Mouse (Mus musculus): ENCODE data around the gene Pi4k2a.
"Not testable (repeated sequence)": the region's sequence is repeated elsewhere in the genome, so short reads cannot be mapped to it uniquely, and the experiment has no call there.

Gene Pi4k2a

DNA sequence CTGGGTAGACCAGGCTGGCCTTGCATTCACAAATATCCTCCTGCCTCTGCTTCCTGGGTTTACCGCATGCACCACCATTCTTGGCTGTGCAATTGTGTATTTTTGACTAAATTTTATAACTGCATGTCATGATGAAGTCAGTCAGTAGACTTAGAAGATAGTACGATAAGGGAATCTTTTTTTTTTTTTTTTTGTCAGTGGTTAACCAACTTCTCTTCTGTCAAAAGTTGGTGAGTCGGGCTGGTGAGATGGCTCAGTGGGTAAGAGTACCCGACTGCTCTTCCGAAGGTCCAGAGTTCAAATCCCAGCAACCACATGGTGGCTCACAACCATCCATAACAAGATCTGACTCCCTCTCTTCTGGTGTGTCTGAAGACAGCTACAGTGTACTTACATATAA lies 8.7 kb upstream of the Pi4k2a start:
- DNase-seq, result not testable (repeated sequence)

DNA sequence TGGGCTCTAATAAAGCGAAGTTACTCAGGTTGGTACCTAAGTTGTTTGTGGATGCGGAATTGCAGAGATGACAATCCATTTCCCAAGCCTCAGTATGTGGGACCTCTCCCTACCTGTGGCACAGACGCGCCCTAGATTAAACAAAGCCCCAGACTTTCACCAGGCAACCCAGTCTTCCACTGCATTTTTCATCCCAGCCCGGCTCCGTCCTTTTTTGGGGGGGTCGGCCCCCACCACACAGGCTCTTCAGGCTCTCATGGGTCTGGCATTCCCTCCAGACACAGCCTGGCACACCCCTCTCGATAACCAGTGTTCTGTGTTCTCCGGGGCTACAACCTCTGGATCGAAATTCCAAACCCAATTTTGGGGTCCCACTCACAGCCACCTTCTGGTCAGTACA lies 4.6 kb upstream of the Pi4k2a start:
- no peak for DNase-seq

DNA sequence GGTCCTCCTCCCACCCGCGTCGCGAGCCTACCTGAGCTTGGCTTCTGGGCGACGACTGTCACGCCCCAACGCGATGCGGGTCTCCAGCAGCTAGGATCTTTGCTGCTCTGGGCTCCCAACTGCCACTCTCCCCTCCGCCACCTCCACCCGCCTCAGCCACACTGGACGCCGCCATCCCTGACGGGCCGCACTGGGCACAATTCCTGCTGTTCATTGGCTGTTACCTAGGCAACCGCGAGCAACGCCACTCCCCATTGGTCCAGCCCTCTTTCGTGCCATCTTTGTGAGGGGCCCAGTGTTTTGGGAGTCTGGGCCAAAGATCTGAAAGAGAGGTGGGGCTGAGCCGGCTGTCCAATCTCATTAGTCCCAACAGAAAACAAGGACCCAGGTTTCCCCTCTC lies 4.1 kb upstream of the Pi4k2a start, which contains the start of gene Morn4:
Gene Morn4, minus strand, starts transcription at position 192 of the 400 bp plus-strand sequence.
- DNase-seq, result peak; percentile 62

DNA sequence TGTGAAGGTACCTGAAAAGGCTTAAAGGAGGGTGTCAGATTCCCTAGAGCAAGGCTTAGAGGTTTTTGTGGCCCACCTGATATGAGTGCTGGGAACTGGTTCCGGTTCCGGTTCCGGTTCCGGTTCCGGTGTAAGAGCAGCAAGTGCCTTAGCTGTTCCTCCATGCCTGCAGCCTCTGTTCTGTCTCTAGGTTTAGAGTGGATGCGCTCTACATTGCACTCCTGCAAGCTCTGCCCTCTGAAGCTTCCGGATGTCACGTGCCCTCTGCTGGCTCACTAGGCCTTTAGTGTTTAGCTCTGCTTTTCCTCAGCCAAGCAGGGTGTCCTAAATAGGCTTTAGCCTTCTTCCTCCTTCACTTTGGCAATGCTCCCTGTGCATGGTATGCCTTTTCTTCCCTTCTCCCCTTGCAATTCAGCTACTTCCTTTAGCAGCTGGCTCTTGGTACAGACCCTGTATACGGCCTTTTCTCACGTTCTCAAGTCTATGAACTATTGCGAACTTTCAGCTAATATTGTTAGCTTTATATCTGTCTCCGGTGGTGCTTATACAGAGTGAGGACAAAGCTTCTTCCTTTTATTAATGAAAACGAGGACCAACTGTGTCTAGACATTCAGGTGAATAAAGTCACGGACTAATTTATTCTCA lies 1.0 kb upstream of the Pi4k2a start:
- peak; percentile 81 for DNase-seq

DNA sequence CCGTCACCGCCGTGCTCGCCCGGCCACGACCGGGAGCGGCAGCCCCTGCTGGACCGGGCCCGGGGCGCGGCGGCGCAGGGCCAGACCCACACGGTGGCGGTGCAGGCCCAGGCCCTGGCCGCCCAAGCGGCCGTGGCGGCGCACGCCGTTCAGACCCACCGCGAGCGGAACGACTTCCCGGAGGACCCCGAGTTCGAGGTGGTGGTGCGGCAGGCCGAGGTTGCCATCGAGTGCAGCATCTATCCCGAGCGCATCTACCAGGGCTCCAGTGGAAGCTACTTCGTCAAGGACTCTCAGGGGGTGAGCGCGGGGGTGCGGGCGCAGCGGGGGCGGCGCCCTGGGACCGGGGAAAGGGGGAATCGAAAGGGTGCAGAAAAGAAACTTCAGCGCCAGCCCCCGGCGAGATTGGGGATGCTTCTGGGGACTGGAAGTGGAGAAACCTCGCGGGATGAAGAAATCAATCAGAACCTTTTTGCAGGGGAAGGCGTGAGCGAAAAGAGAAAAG lies 419 bp downstream of the Pi4k2a start:
- DNase-seq, result peak; percentile 67

DNA sequence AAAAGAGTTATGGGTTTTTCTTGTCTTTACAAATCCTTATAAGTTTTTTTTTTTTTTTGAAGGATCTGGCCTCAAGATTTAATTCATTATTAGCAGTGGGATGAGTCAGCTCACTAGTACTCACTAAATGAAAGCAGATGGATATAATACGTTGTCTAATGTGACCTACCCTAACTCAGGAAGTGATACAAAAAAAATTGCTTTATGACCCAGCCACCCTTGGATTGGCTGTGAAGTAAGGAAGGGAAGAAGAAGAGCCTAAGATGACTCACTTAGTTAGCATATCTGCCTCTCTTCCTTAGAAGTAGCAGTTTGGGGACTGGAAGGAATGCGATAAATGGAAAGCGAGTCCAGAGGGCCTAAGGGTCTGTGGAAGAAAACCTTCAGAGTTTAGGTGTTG lies 9.1 kb downstream of the Pi4k2a start:
- no peak for DNase-seq

DNA sequence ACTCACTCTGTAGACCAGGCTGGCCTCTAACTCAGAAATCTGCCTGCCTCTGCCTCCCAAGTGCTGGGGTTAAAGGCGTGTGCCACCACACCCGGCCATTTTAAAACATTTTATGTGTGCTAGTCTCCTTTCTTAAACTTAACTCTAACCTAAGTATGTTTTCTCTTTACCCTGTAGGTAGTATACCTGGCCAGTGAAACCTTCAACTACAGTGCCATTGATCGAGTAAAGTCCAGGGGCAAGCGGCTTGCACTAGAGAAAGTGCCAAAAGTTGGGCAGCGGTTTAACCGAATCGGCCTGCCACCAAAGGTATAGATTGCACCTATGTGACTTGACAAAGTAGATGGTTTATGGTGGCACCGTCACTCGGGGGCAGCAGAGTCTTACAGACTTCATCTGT lies 14.4 kb downstream of the Pi4k2a start:
- no peak for DNase-seq

DNA sequence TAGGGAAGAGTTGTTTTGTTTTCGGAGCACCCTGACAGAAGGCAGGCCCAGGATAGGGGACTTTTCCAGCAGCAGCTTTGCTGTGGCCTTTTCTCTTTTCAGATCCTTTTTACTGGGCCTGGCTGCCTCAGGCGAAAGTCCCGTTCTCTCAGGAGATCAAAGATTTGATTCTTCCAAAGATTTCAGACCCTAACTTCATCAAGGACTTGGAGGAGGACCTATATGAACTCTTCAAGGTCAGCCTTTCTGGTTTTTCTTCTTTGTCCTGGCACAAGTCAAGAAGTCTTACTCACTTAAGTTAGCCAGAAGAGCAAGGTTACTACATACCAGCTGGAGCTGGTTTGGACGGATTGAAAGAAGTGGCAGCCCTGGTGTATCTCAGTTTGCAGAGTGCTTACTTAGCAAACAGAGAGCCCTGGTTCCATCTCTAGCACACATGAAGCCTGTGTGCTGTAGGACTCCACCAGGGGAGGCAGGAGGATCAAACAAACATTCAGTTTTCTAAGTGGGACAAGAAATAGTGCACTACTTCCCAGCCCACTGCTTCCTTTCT lies 25.6 kb downstream of the Pi4k2a start:
- DNase-seq, result no peak

DNA sequence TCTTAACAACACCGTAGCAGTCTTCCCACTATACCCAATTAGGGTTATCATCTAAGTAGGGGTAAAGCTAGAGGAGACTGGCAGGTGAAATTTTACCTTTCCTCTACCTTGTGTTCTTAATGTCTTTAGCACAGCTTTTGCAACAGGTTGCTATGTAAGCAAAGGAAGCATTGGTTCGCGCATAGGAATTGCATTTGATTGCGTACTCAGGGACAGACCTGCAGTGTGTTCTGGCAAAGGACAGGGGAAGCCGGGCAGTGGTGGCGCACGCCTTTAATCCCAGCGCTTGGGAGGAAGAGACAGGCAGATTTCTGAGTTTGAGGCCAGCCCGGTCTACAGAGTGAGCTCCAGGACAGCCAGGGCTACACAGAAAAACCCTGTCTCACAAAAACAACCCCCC lies 27.9 kb downstream of the Pi4k2a start:
- no peak for DNase-seq

DNA sequence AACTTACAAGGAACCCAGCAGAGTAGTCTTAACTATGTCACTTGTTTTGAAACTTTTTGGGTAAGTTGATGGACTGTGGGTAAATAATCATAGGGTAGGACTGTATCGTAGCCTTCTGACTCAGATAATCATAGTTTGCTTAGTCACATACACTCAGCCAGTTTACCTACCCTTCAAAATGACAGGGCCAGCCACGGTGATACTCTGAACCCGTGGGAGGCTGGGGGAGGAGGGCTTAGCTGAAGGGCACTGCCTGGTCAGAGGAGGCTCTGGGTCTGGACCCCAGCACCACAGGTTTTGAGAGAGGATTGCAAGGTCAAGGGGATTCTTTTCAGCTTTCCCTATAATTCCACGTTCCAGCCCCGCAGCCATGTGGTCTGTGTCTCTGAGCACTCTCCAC lies 28.3 kb downstream of the Pi4k2a start:
- DNase-seq, result no peak

DNA sequence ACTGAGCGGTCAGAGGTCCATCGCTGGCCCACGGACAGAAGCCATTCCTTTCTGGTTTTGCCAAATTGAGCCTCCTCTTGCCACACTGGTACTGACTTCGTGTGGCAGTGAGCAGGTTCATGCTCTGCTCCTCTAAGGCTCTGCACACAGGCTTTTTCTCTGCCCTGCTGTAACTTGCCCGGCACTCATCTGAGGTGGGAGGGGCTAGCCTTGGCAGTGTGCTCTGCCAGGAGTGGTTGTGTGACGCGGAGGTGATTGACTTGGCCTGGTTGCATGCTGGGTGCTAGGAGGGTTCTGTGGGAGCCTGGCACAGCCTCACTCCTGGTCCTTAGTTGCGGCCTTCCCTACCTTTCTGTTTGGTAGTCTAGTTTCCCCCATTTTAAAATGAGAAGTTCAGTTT lies 30.2 kb downstream of the Pi4k2a start:
- no peak for DNase-seq

DNA sequence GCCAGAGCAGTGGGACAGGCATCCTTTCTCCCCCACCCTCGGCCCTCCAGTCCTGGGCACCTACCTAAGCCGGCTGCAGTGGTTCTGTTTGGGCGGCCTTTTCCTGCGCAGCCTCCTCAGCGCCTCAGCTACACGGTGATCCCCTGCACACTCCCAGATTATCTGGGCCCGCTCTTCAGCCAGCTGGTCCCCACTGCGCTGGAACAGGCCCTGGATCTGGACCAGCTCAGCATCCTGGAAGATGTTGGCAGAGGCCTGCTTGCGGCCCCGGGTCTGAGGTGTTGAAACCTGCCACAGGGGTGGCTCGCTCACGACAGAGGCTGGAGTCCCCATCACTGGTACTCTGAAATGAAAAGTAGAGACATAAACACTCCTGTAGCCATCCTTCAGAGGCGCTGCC lies 34.4 kb downstream of the Pi4k2a start:
- DNase-seq, result no peak

DNA sequence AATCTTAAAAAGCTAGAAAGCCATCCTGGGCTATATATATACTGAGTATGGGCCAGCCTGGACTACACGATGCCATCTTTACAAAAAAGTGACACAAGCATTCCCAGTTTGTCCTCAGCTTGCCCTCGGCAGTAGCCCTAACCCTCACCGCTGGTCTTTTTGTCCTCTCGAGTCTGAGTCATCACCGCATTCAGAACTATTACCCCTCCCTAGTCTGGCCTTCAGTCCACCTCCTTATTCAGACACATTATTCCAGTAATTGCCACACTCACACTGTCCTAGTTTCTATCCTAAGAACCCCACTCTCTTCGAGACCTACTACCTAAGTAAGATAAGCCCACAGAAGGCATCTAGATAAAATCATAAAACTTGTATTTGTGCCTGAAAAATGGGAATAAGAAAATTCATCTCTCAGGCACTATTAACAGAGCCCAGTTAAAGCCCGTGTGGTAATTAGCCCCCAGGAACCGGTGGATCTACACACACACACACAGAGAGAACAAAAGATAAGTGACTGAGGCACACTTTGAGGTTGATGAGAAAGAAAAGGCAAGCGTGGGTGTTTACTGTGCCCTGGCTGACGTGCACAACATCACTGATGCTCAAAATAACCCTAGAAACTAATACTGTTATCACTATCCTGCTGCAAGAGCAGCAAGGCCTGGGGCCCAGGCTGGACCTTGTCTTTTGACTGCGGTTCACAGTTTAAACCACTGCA lies 35.4 kb downstream of the Pi4k2a start:
- DNase-seq, result no peak

DNA sequence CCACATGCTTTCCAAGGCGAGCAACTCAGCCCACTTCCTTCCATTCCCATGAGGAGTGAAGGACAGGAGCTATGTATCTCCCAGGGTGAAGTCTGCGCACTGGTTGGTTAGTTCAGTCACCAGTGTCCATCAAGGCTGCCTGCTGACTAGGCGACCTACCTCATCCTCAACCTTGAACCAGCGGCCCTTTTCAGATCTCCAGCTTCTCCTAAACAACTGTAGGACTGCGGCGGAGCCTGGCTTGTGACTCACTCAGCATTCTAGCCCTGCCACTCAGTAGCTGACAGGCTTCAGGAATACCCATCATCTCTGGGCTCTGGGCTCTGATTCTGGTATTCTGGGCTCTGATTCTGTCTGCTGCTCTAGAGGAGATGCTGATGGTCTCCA lies 35.9 kb downstream of the Pi4k2a start:
- no peak for DNase-seq

DNA sequence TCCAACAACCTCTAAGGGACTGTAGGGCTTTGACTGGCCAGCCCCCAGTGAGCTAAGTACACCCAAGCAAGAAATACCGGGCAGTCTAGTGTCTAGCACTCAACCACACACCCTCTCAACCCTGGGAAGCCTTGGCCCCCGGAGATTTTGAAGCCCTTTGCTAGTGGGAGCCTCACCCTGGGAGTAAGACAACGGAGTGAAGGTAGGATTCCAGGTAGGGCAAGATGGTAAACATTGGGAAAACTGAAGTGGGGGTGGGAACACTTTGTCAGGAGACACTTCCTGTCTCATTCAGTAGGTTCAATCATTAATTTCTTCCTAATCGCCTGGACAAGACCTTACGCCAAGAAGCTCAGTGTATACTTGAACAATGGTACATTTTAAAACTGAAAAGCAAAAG lies 36.8 kb downstream of the Pi4k2a start:
- DNase-seq, result no peak

DNA sequence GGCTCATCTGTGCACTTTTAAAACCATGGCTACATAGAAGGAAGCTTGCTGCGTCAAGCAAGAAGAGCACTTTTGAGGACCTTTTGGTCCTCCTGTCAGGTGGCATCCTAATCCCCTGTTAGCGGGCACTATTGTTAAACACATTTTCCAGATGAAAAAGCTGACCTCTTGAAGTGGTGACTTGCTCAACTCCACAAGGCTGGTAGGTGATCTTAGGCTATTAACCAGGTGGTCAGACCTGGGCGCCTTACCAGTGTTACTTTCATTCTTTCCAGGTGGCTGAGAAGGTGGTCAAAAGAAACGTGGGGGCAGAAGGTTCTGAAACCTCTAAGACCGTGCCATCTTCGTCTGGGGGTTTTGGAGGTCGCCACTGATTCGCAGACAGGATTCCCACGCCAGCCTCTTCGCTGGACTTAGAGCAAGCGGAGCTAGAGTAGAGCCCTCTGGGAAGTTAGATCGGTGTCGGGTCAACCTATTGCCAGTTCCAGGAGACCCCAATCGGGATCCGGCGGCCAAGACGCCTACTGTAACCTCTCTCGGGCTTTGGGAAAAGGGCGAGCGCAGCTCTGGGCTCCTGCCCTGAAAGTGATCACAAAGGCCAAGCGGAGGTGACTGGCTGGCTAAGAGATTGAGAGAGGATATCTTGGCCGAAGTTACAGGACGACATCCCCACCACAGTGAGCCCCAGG lies 37.9 kb downstream of the Pi4k2a start:
- no peak for DNase-seq

DNA sequence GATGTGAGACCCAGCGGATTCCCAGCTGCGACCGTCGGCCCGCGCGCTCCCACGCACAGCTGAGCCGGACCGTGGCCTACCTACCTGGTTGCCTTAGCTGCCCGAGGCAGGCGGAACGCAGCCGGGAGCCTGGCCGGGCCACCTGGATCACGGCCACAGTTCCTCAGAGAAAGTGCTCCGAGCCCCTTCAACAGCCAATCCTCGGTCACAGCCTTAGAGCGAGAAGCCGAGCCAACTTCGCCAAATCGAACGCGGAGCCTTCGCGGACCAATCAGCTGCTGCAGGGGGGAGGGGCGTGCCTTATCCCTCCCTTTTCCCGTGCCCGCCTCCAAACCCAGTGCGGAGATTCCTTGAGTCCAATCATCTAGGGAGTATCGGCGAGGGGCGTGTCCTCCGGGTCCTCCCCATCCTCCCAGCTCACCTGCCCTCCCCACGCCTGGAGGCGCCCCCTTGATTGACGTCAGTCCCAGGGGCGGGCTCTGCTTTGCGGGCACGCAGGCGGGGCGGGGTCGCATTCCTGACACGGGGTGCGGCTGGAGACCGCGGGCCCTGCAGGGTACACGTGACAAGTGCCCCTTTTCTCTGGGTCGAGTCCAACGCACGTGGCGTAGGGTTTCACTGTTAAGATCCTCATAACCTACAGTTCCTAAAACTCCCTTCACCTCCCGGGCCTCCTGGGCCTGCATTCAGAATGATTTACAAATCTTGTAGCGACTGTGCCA lies 38.7 kb downstream of the Pi4k2a start, which contains the start of gene Avpi1:
Gene Avpi1, minus strand, starts transcription at position 273 of the 722 bp plus-strand sequence.
- DNase-seq, result peak; percentile 96

DNA sequence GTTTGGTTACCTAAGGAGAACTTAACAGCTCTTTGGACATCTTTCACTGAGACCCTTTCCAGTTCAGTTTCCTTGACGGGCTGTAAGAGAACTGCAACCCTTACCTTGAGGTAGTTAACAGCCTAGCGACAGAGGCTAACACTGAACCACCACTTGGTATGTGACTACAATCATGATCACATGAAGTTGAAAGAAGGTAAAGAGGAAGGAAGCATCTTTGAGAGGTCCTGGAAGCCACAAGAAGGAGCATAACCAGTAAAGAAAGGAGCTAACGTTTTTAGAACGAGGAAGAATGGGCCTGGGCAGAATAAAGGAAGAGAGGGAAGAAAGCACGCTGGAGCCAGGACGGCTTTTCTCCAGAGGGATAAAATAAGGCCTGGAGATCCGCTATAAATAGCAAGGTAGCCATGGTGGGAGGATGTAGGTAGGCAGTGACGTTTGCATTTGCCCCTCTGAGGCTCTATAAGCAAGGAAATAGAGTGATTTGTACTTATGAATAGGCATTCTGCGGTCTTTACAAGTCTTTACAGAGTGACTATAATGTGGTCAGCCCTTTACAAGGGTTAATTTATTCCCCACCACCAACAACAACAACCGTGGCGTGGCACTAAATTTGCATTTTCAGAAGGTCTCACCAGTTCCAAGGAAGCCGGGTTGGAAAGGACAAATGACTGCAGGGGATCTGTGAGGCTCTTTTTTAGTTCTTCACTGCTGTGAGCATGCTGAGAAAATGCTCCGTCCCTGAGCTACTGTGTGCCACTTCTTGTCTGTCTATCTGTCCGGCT lies 39.4 kb downstream of the Pi4k2a start:
- DNase-seq, result no peak

DNA sequence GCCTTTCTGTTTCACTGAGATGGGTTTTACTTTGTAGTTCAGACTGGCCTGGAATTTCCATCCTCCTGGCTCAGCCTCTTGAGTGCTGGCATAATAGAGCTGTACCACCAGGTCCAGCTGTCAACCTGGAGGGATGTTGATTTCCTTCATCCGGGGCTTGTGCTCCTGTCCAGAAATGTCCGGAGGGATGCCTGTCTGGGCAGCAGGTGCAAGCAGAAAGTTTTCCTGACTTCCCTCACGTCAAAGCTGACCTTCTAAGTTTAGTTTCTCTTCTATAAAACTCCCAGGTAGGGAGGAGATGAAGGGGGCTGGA lies 40.0 kb downstream of the Pi4k2a start:
- no peak for DNase-seq

DNA sequence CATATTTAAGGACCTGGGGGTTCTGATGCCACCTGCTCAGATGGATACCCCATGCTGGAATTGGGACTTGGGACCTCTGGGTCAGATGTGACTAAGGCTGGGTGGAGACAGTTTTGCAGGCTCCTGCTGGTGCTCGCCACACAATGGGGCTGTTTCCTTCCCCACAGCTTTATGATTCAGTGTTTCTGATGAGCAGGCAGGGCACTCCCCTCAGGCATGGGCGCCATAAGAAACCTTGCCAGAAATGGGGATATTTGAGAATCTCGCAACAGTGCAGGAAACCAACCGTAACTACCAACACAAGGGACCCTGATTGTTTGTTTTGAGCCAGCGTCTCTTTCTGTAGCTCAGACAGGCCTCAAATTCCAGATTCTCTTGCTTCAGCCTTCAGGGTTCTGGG lies 40.8 kb downstream of the Pi4k2a start:
- DNase-seq, result no peak

DNA sequence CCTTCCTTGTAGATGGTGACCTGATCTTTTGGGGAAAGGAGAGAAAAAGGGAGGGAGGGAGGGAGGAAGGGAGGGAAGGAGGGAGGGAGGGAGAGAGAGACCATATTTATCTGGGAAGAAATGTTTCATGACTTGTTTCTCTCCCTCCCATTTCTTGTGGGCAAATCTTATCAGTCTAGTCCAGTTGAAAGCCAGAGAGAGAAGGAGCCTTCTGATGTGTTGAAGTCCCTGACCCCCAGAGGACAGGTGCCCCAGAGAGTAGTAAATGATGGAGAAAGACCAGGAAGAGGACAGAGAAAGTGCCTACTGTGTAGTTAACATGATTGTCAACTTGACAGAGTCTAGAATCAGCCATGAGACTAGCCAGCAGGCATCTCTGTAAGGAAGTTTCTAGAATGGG lies 44.8 kb downstream of the Pi4k2a start:
- DNase-seq, result no peak

DNA sequence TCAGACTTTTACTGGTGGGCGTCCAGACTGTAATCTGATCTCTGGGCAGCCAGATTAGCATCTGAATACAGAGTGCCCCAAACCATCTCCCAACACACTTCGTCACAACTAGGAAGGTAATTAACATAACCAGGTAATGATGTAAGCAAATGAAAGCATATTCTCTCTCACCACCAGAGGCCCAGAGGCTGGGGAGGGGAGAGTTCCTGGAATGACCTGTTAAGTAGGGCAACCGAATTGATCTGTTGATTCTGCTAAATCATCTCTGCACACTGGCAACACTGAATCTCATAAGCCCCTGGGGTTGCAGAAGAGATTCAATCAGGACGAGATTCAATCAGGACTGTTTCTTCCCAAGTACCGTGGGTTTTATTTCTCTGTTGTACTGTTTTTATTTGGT lies 45.9 kb downstream of the Pi4k2a start:
- DNase-seq, result no peak

Data from thymus, postnatal 4 days (tissue).